Mouse (Mus musculus): ENCODE data around the gene Mthfd1l. TPM values are rescaled to one million over a fixed set of nuclear protein-coding genes. Genes with fewer than 3 reads are reported as not detected.

Gene Mthfd1l
- polyA plus RNA-seq, 1 experiment from 2014 or later, result 14.2 TPM

- no peak overlapping the region for H3K4me3 ChIP-seq (ENCODE audit: low read length)
- H3K36me3 ChIP-seq (ENCODE audit: control insufficient read depth, insufficient read depth, low read length), result peaks cover 5% of the 10 kb centered on the region; the same call in 1 of the 2 replicates
- no peak overlapping the region for H3K9ac ChIP-seq (ENCODE audit: low read length)
- no peaks in the 10 kb centered on the region for H3K9me3 ChIP-seq (ENCODE audit: control insufficient read depth, low read length)
- no peak overlapping the region for H3K27ac ChIP-seq (ENCODE audit: low read length)
- peak; percentile 73 for ATAC-seq (ENCODE audit: low read depth)
- WGBS, result 48% methylated on average over 15 of the region's 15 CpGs
- no peak overlapping the region for H3K4me2 ChIP-seq (ENCODE audit: low read depth, low read length)
- H3K4me1 ChIP-seq (replicated peaks; ENCODE audit: control insufficient read depth, insufficient read depth, low read length), result peaks cover 3% of the 10 kb centered on the region; the same call in 1 of the 2 replicates
- no peaks in the 10 kb centered on the region for H3K27me3 ChIP-seq (ENCODE audit: control insufficient read depth, insufficient read depth, low read depth, low read length)
Measured at GRCm38 (mm10) chr10:3996170-3996876, 23.4 kb downstream of the Mthfd1l start.

GRCm38 (mm10) chr10:3997851-3998426 lies 25.0 kb downstream of the Mthfd1l start:
- Histone ChIP-seq H3K4me3 (ENCODE audit: low read length) (no peak overlapping the region), H3K27me3 (ENCODE audit: control insufficient read depth, insufficient read depth, low read depth, low read length) (no peaks in the 10 kb centered on the region)
- peak; percentile 49; the same call in 1 of the 2 replicates for ATAC-seq (ENCODE audit: low read depth)

GRCm38 (mm10) chr10:4002711-4003110 lies 29.8 kb downstream of the Mthfd1l start:
- Histone ChIP-seq H3K4me3 (ENCODE audit: low read length) (no peak overlapping the region), H3K9ac (ENCODE audit: low read length) (no peak overlapping the region), H3K27me3 (ENCODE audit: control insufficient read depth, insufficient read depth, low read depth, low read length) (no peaks in the 10 kb centered on the region), H3K4me2 (ENCODE audit: low read depth, low read length) (no peak overlapping the region), H3K4me1 (replicated peaks; ENCODE audit: control insufficient read depth, insufficient read depth, low read length) (peaks cover 10% of the 10 kb centered on the region; the same call in 1 of the 2 replicates), H3K9me3 (ENCODE audit: control insufficient read depth, low read length) (no peaks in the 10 kb centered on the region), H3K27ac (ENCODE audit: low read length) (no peak overlapping the region), H3K36me3 (ENCODE audit: control insufficient read depth, insufficient read depth, low read length) (no peaks in the 10 kb centered on the region)
- no peak for ATAC-seq (ENCODE audit: low read depth)
- WGBS, result 90% methylated on average over 5 of the region's 5 CpGs

More at GRCm38 (mm10) chr10:3997851-3998426, 25.0 kb downstream of the Mthfd1l start:
- no peaks in the 10 kb centered on the region; the same call in 1 of the 2 replicates for H3K36me3 ChIP-seq (ENCODE audit: control insufficient read depth, insufficient read depth, low read length)
- no peaks in the 10 kb centered on the region for H3K9me3 ChIP-seq (ENCODE audit: control insufficient read depth, low read length)
- H3K4me2 ChIP-seq (ENCODE audit: low read depth, low read length), result no peak overlapping the region
- no peak overlapping the region for H3K9ac ChIP-seq (ENCODE audit: low read length)
- WGBS, result 73% methylated on average over 7 of the region's 7 CpGs
- peaks cover 3% of the 10 kb centered on the region; the same call in 1 of the 2 replicates for H3K4me1 ChIP-seq (replicated peaks; ENCODE audit: control insufficient read depth, insufficient read depth, low read length)
- no peak overlapping the region; the same call in 1 of the 2 replicates for H3K27ac ChIP-seq (ENCODE audit: low read length)

GRCm38 (mm10) chr10:4005191-4005590 lies 32.3 kb downstream of the Mthfd1l start:
- H3K36me3 ChIP-seq (ENCODE audit: control insufficient read depth, insufficient read depth, low read length), result no peaks in the 10 kb centered on the region
- H3K27ac ChIP-seq (ENCODE audit: low read length), result peak overlapping the region; percentile 15; the same call in 1 of the 2 replicates
- H3K4me3 ChIP-seq (ENCODE audit: low read length), result no peak overlapping the region
- H3K9ac ChIP-seq (ENCODE audit: low read length), result no peak overlapping the region
- no peaks in the 10 kb centered on the region for H3K27me3 ChIP-seq (ENCODE audit: control insufficient read depth, insufficient read depth, low read depth, low read length)
- H3K4me2 ChIP-seq (ENCODE audit: low read depth, low read length), result no peak overlapping the region
- H3K4me1 ChIP-seq (replicated peaks; ENCODE audit: control insufficient read depth, insufficient read depth, low read length), result peaks cover 8% of the 10 kb centered on the region; the same call in 1 of the 2 replicates
- 72% methylated on average over 7 of the region's 7 CpGs for WGBS
- no peaks in the 10 kb centered on the region for H3K9me3 ChIP-seq (ENCODE audit: control insufficient read depth, low read length)
- no peak for ATAC-seq (ENCODE audit: low read depth)

GRCm38 (mm10) chr10:4006296-4007015 lies 33.5 kb downstream of the Mthfd1l start:
- peak overlapping the region; percentile 68 for H3K27ac ChIP-seq (ENCODE audit: low read length)
- no peak overlapping the region for H3K9ac ChIP-seq (ENCODE audit: low read length)
- no peaks in the 10 kb centered on the region for H3K9me3 ChIP-seq (ENCODE audit: control insufficient read depth, low read length)
- no peak overlapping the region for H3K4me3 ChIP-seq (ENCODE audit: low read length)
- 34% methylated on average over 7 of the region's 7 CpGs for WGBS
- no peak overlapping the region for H3K4me2 ChIP-seq (ENCODE audit: low read depth, low read length)
- ATAC-seq (ENCODE audit: low read depth), result peak; percentile 99
- H3K4me1 ChIP-seq (replicated peaks; ENCODE audit: control insufficient read depth, insufficient read depth, low read length), result peaks cover 8% of the 10 kb centered on the region; the same call in 1 of the 2 replicates
- H3K36me3 ChIP-seq (ENCODE audit: control insufficient read depth, insufficient read depth, low read length), result no peaks in the 10 kb centered on the region
- H3K27me3 ChIP-seq (ENCODE audit: control insufficient read depth, insufficient read depth, low read depth, low read length), result no peaks in the 10 kb centered on the region

GRCm38 (mm10) chr10:4022628-4023303 lies 49.8 kb downstream of the Mthfd1l start:
- Histone ChIP-seq H3K4me2 (ENCODE audit: low read depth, low read length) (no peak overlapping the region), H3K4me1 (replicated peaks; ENCODE audit: control insufficient read depth, insufficient read depth, low read length) (peaks cover 8% of the 10 kb centered on the region; the same call in 1 of the 2 replicates), H3K36me3 (ENCODE audit: control insufficient read depth, insufficient read depth, low read length) (peaks cover 3% of the 10 kb centered on the region; the same call in 1 of the 2 replicates), H3K4me3 (ENCODE audit: low read length) (no peak overlapping the region), H3K9me3 (ENCODE audit: control insufficient read depth, low read length) (no peaks in the 10 kb centered on the region), H3K27me3 (ENCODE audit: control insufficient read depth, insufficient read depth, low read depth, low read length) (no peaks in the 10 kb centered on the region), H3K9ac (ENCODE audit: low read length) (no peak overlapping the region), H3K27ac (ENCODE audit: low read length) (peak overlapping the region; percentile 74)
- WGBS, result 51% methylated on average over 14 of the region's 14 CpGs
- ATAC-seq (ENCODE audit: low read depth), result peak; percentile 90

- Histone ChIP-seq H3K9ac (ENCODE audit: low read length) (no peak overlapping the region), H3K4me1 (replicated peaks; ENCODE audit: control insufficient read depth, insufficient read depth, low read length) (peaks cover 19% of the 10 kb centered on the region), H3K4me3 (ENCODE audit: low read length) (no peak overlapping the region), H3K36me3 (ENCODE audit: control insufficient read depth, insufficient read depth, low read length) (peaks cover 3% of the 10 kb centered on the region; the same call in 1 of the 2 replicates), H3K4me2 (ENCODE audit: low read depth, low read length) (no peak overlapping the region), H3K27ac (ENCODE audit: low read length) (no peak overlapping the region), H3K27me3 (ENCODE audit: control insufficient read depth, insufficient read depth, low read depth, low read length) (no peaks in the 10 kb centered on the region), H3K9me3 (ENCODE audit: control insufficient read depth, low read length) (no peaks in the 10 kb centered on the region)
- 87% methylated on average over 4 of the region's 4 CpGs for WGBS
- ATAC-seq (ENCODE audit: low read depth), result no peak
Measured at GRCm38 (mm10) chr10:4026616-4027015, 53.7 kb downstream of the Mthfd1l start.

- peaks cover 3% of the 10 kb centered on the region; the same call in 1 of the 2 replicates for H3K36me3 ChIP-seq (ENCODE audit: control insufficient read depth, insufficient read depth, low read length)
- WGBS, result 10% methylated on average over 4 of the region's 4 CpGs
- no peaks in the 10 kb centered on the region for H3K9me3 ChIP-seq (ENCODE audit: control insufficient read depth, low read length)
- no peaks in the 10 kb centered on the region for H3K27me3 ChIP-seq (ENCODE audit: control insufficient read depth, insufficient read depth, low read depth, low read length)
- peaks cover 19% of the 10 kb centered on the region for H3K4me1 ChIP-seq (replicated peaks; ENCODE audit: control insufficient read depth, insufficient read depth, low read length)
- H3K9ac ChIP-seq (ENCODE audit: low read length), result no peak overlapping the region
- H3K4me2 ChIP-seq (ENCODE audit: low read depth, low read length), result no peak overlapping the region
- no peak overlapping the region for H3K4me3 ChIP-seq (ENCODE audit: low read length)
- no peak for ATAC-seq (ENCODE audit: low read depth)
- 0 out of 2 replicates have a peak overlapping the region, but pooled peaks have one; percentile 17 for H3K27ac ChIP-seq (ENCODE audit: low read length)
Measured at GRCm38 (mm10) chr10:4027466-4027865, 54.5 kb downstream of the Mthfd1l start.

All from lung, embryonic 16.5 days (tissue).